Mouse (Mus musculus) neural tube, embryonic 15.5 days (tissue): ENCODE measurements around the gene Olfr686. TPM values are rescaled to one million over a fixed set of nuclear protein-coding genes. Genes with fewer than 3 reads are reported as not detected.

Source experiments
- ATAC-seq: fragments of 200-750 bp; cut with Nextera tagmentation; 2 replicates; pipeline ENCODE4 v1.8.0; 2017; ENCODE audit warnings: mild to moderate bottlenecking, moderate TSS enrichment, moderate library complexity; ENCODE audit not compliant: low FRiP score
- H3K27ac ChIP-seq: fragments of 300-500 bp; sonication (generic); replicated peaks from 2 replicates; pipeline ENCODE4 v1.5.1; 2015; ENCODE audit warnings: mild to moderate bottlenecking, inconsistent platforms
- H3K27me3 ChIP-seq: fragments of 300-500 bp; sonication (generic); replicated peaks from 2 replicates; pipeline ENCODE4 v1.6.1; 2015; ENCODE audit warnings: inconsistent platforms
- H3K36me3 ChIP-seq: fragments of 300-500 bp; sonication (generic); 2 replicates; pipeline ENCODE4 v1.6.1; 2015; ENCODE audit warnings: inconsistent platforms
- H3K4me1 ChIP-seq: fragments of 300-500 bp; sonication (generic); 2 replicates; pipeline ENCODE4 v1.6.1; 2015; ENCODE audit warnings: inconsistent platforms
- H3K4me2 ChIP-seq: fragments of 300-500 bp; sonication (generic); 2 replicates; pipeline ENCODE4 v1.6.1; 2015; ENCODE audit warnings: inconsistent platforms, mild to moderate bottlenecking, moderate library complexity
- H3K4me3 ChIP-seq: fragments of 300-500 bp; sonication (generic); replicated peaks from 2 replicates; pipeline ENCODE4 v1.5.1; 2015; ENCODE audit warnings: mild to moderate bottlenecking, inconsistent platforms
- H3K9ac ChIP-seq: fragments of 300-500 bp; sonication (generic); replicated peaks from 2 replicates; pipeline ENCODE4 v1.6.1; 2015; ENCODE audit warnings: mild to moderate bottlenecking, inconsistent platforms
- H3K9me3 ChIP-seq: fragments of 300-500 bp; sonication (generic); replicated peaks from 2 replicates; pipeline ENCODE4 v1.6.1; 2016; ENCODE audit warnings: inconsistent platforms
- WGBS: fragments of 180-500 bp; shearing (Covaris S2); methylation state at CpG from one replicate; pipeline ENCODE4 v1.1.7; 2015; ENCODE audit warnings: mixed read lengths; 5-methylcytosine and 5-hydroxymethylcytosine counted together
- polyA plus RNA-seq: library from polyadenylated mRNA; unstranded; fragments of >200 nt; fragmentation: Nextera tagmentation; extraction: Ambion mirVana; gene quantifications from 2 replicates; pipeline ENCODE4 v1.2.1, GENCODE M21; 2015

Olfr686 gene
- polyA plus RNA-seq, result not detected in 2 replicates

DNA sequence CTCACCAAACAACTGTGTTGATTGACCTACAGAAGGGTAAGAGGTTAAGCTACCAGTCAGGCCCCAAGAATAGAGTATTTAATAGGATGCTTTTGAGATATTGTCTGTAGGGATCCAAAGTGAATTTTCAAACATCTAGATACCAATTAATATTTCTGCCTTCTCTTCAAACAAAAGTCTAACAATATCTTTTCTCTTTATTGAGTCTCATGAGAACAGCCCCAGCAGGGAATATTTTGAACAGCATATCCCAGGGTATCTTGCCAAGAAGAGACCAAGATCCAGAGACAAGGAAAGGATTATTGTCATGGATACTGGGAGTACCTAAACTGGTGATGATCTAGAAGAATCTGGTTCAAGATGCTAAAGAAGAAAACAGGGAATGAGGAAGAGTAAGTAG lies at the start of gene Olfr686:
Gene Olfr686 (minus strand): TSS at position 101 of the 400 bp plus-strand sequence.
- Histone ChIP-seq H3K9me3 (no peaks in the 10 kb centered on the region), H3K27ac (no peak within 1 kb of the TSS), H3K4me3 (no peak within 1 kb of the TSS), H3K9ac (no peak within 1 kb of the TSS), H3K36me3 (no peaks in the 10 kb centered on the region), H3K27me3 (no peaks in the 10 kb centered on the region), H3K4me2 (no peak within 1 kb of the TSS), H3K4me1 (no peaks in the 10 kb centered on the region)
- no peak for ATAC-seq

- Histone ChIP-seq H3K4me3 (no peak overlapping the region), H3K4me1 (no peaks in the 10 kb centered on the region), H3K9me3 (no peaks in the 10 kb centered on the region), H3K36me3 (no peaks in the 10 kb centered on the region), H3K27ac (no peak overlapping the region), H3K4me2 (no peak overlapping the region), H3K27me3 (no peaks in the 10 kb centered on the region), H3K9ac (no peak overlapping the region)
- 59% methylated on average over 5 of the region's 5 CpGs for whole genome bisulfite sequencing
- ATAC-seq, result no peak
Observed at GRCm38 (mm10) chr7:105256656-105257055, 49.4 kb upstream of the Olfr686 start.

GRCm38 (mm10) chr7:105248197-105248596 lies 40.9 kb upstream of the Olfr686 start:
- no peak overlapping the region for H3K9ac ChIP-seq
- no peaks in the 10 kb centered on the region for H3K36me3 ChIP-seq
- no peaks in the 10 kb centered on the region for H3K4me1 ChIP-seq
- ATAC-seq, result no peak
- WGBS, result 48% methylated on average over 1 of the region's 1 CpGs
- no peak overlapping the region for H3K27ac ChIP-seq
- H3K4me2 ChIP-seq, result no peak overlapping the region
- no peaks in the 10 kb centered on the region for H3K9me3 ChIP-seq
- no peaks in the 10 kb centered on the region for H3K27me3 ChIP-seq
- no peak overlapping the region for H3K4me3 ChIP-seq

DNA sequence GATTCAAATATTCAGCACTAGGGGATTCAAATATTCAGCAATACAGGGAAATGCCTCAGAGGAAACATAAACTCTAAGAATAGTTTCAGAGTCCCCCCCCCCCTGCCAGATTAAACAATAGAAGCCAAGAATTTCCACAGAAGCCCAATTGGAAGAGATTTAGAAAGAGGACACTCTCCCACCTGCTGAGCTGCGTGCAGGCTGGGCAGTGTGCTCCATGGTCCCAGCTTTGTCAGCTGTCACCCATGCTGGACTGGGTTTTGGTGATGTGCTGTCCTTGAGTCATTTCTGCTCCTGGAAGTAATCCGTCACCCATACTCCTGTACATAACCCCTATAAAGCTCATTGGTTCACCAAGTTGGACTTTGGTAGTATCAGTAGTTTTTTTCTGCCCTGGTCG lies 40.4 kb upstream of the Olfr686 start:
- Histone ChIP-seq H3K36me3 (no peaks in the 10 kb centered on the region), H3K9me3 (no peaks in the 10 kb centered on the region), H3K4me3 (no peak overlapping the region), H3K27me3 (no peaks in the 10 kb centered on the region), H3K9ac (no peak overlapping the region), H3K27ac (no peak overlapping the region), H3K4me2 (no peak overlapping the region), H3K4me1 (no peaks in the 10 kb centered on the region)
- 88% methylated on average over 3 of the region's 3 CpGs for WGBS
- ATAC-seq, result no peak

GRCm38 (mm10) chr7:105229386-105229785 lies 22.1 kb upstream of the Olfr686 start:
- Histone ChIP-seq H3K9ac (no peak overlapping the region), H3K36me3 (no peaks in the 10 kb centered on the region), H3K27ac (no peak overlapping the region), H3K27me3 (no peaks in the 10 kb centered on the region), H3K4me1 (no peaks in the 10 kb centered on the region), H3K9me3 (no peaks in the 10 kb centered on the region), H3K4me2 (no peak overlapping the region), H3K4me3 (no peak overlapping the region)
- WGBS, result 82% methylated on average over 2 of the region's 2 CpGs
- ATAC-seq, result no peak

GRCm38 (mm10) chr7:105228138-105228537 lies 20.9 kb upstream of the Olfr686 start:
- no peaks in the 10 kb centered on the region for H3K9me3 ChIP-seq
- H3K27ac ChIP-seq, result no peak overlapping the region
- no peaks in the 10 kb centered on the region for H3K27me3 ChIP-seq
- no peak overlapping the region for H3K4me2 ChIP-seq
- ATAC-seq, result no peak
- WGBS, result 96% methylated on average over 1 of the region's 1 CpGs
- no peaks in the 10 kb centered on the region for H3K36me3 ChIP-seq
- H3K4me3 ChIP-seq, result no peak overlapping the region
- H3K4me1 ChIP-seq, result no peaks in the 10 kb centered on the region
- no peak overlapping the region for H3K9ac ChIP-seq

GRCm38 (mm10) chr7:105226703-105227102 lies 19.4 kb upstream of the Olfr686 start:
- H3K4me1 ChIP-seq, result no peaks in the 10 kb centered on the region
- H3K9ac ChIP-seq, result no peak overlapping the region
- H3K27ac ChIP-seq, result no peak overlapping the region
- no peaks in the 10 kb centered on the region for H3K9me3 ChIP-seq
- no peaks in the 10 kb centered on the region for H3K36me3 ChIP-seq
- ATAC-seq, result no peak
- H3K4me3 ChIP-seq, result no peak overlapping the region
- no peak overlapping the region for H3K4me2 ChIP-seq
- no peaks in the 10 kb centered on the region for H3K27me3 ChIP-seq

- no peak for ATAC-seq
- H3K27ac ChIP-seq, result no peak overlapping the region
Observed at GRCm38 (mm10) chr7:105226072-105226471, 18.8 kb upstream of the Olfr686 start.

DNA sequence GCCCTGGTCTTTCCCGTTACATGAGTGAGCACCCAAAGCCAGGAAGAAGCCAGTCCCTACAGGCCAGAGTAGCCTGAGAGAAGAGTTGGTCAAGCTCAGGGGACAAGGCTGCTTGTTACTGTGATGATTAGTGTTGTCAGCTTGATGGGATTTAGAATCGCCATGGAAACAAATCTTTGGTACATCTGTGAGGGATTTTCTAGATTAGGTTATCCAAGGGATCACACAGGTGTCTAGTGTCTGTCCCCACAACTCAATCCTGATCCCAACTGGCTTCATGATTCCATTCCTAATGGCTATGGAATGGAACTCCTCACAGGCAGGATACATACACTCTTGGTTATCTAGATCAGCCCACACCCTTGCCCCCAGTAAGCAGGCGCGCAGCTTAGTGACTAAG lies 11.0 kb upstream of the Olfr686 start:
- Histone ChIP-seq H3K36me3 (no peaks in the 10 kb centered on the region), H3K4me1 (no peaks in the 10 kb centered on the region), H3K27me3 (no peaks in the 10 kb centered on the region), H3K27ac (no peak overlapping the region), H3K4me2 (no peak overlapping the region), H3K9me3 (no peaks in the 10 kb centered on the region), H3K9ac (no peak overlapping the region), H3K4me3 (no peak overlapping the region)
- WGBS, result 76% methylated on average over 4 of the region's 4 CpGs
- ATAC-seq, result no peak

More at GRCm38 (mm10) chr7:105226072-105226471, 18.8 kb upstream of the Olfr686 start:
- Histone ChIP-seq H3K4me3 (no peak overlapping the region), H3K36me3 (no peaks in the 10 kb centered on the region), H3K27me3 (no peaks in the 10 kb centered on the region), H3K4me2 (no peak overlapping the region), H3K4me1 (no peaks in the 10 kb centered on the region), H3K9ac (no peak overlapping the region), H3K9me3 (no peaks in the 10 kb centered on the region)

DNA sequence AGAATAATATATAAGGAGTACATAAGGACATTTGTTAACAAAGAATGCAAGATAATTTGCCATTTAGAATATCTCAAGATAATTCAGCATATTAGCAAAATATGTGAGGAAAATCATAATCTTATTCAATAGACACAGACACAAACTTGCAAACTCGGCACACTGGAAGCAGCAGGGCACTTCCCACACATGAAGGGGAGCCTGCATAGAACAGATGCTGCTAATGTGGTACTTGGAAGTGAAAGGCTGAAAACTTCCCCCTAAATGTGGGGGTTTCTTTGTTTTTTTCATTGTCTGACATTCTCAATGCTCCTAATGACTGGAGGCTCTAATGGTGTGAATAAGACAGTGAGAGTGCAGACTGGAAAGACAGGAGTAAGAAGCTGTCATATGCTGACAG lies 7.5 kb upstream of the Olfr686 start:
- H3K4me3 ChIP-seq, result no peak overlapping the region
- H3K4me1 ChIP-seq, result no peaks in the 10 kb centered on the region
- H3K4me2 ChIP-seq, result no peak overlapping the region
- H3K36me3 ChIP-seq, result no peaks in the 10 kb centered on the region
- no peak overlapping the region for H3K9ac ChIP-seq
- H3K27ac ChIP-seq, result no peak overlapping the region
- ATAC-seq, result no peak
- H3K27me3 ChIP-seq, result no peaks in the 10 kb centered on the region
- 55% methylated on average over 1 of the region's 1 CpGs for WGBS
- H3K9me3 ChIP-seq, result no peaks in the 10 kb centered on the region

DNA sequence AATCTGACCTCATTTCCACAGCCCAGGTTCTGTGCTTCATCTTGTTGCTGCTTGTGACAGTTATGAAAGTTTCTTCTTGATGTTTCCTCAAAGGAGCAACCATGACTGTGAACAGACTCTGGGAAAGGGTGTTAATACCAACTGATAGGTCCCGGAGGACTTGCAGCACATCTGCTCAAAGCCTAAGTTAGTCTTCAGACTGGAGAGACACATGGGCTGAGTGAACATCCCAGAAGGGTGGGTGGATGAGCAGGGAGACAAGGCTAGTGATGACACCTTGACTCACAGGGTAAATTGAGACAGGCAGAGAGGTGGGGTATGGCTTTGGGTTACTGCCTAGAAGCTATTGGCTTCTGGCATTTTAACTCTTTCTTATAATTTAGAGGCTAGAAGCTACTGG lies 21.4 kb downstream of the Olfr686 start, which contains the start of gene Olfr685:
Gene Olfr685 (minus strand): TSS at position 101 of the 400 bp plus-strand sequence.
- Histone ChIP-seq H3K36me3 (no peaks in the 10 kb centered on the region), H3K4me3 (no peak within 1 kb of the TSS), H3K9me3 (no peaks in the 10 kb centered on the region), H3K4me2 (no peak within 1 kb of the TSS), H3K27ac (no peak within 1 kb of the TSS), H3K4me1 (no peaks in the 10 kb centered on the region), H3K9ac (no peak within 1 kb of the TSS), H3K27me3 (no peaks in the 10 kb centered on the region)
- ATAC-seq, result no peak
- WGBS, result 86% methylated on average over 1 of the region's 1 CpGs

DNA sequence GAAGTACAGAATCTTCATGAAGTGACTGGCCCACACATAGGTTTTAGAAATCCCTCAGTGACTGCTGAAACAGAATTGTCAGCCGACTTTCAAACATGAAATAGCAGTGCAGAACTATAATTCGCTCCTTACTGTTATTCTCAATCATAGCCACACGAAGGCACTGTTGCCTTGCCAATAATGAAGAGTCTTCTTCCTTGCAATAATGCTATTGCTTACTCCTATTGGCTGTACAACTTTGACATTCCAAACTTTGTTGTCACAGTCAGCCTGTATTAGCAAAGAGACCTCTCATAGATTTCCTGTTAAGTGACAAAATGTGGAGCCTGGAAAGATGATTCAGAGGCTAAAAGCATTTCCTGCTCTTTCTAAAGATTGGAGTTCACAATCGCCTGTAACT lies 36.5 kb downstream of the Olfr686 start:
- no peak for ATAC-seq

GRCm38 (mm10) chr7:105163553-105163952 lies 43.7 kb downstream of the Olfr686 start, which contains the start of gene Olfr684:
Gene Olfr684, minus strand, starts transcription at chr7:105163653.
- no peak within 1 kb of the TSS for H3K4me2 ChIP-seq
- H3K4me3 ChIP-seq, result no peak within 1 kb of the TSS
- WGBS, result 65% methylated on average over 1 of the region's 1 CpGs
- H3K27me3 ChIP-seq, result no peaks in the 10 kb centered on the region
- H3K36me3 ChIP-seq, result no peaks in the 10 kb centered on the region
- no peak within 1 kb of the TSS for H3K27ac ChIP-seq
- H3K9ac ChIP-seq, result no peak within 1 kb of the TSS
- H3K4me1 ChIP-seq, result no peaks in the 10 kb centered on the region
- no peak for ATAC-seq
- no peaks in the 10 kb centered on the region for H3K9me3 ChIP-seq

More for the DNA sequence above, 36.5 kb downstream of the Olfr686 start:
- Histone ChIP-seq H3K36me3 (no peaks in the 10 kb centered on the region), H3K27me3 (no peaks in the 10 kb centered on the region), H3K4me3 (no peak overlapping the region), H3K9me3 (no peaks in the 10 kb centered on the region), H3K27ac (no peak overlapping the region), H3K4me2 (no peak overlapping the region), H3K9ac (no peak overlapping the region), H3K4me1 (no peaks in the 10 kb centered on the region)
- WGBS, result 60% methylated on average over 4 of the region's 4 CpGs
